Mouse (Mus musculus): ENCODE data around the gene Large2. TPM values are rescaled to one million over a fixed set of nuclear protein-coding genes. Genes with fewer than 3 reads are reported as not detected.

The Large2 gene
- total RNA-seq (2021): not detected
- 0.50 and 0.84 TPM in 2 replicates for polyA plus RNA-seq (2012; rRNA removed)
- long read RNA-seq: 0 reads

GRCm38 (mm10) chr2:92374514-92374913, at the start of gene Large2, which contains the start of gene Pex16:
Large2 (minus strand) TSS chr2:92374869.
Pex16 (plus strand) TSS chr2:92374676.
- H3K4me1 ChIP-seq (ENCODE audit: control insufficient read depth, insufficient read depth, low read length): peaks cover 5% of the 10 kb centered on the region
- peak within 1 kb of the TSS; percentile 81 for H3K4me3 ChIP-seq
- TF ChIP-seq POLR2A (IDR thresholded peaks at IDR 0.05; ENCODE audit: insufficient read depth, low read depth, low read length): no peak; the same call in 1 of the 2 replicates
- no peak for TF ChIP-seq CTCF (IDR thresholded peaks at IDR 0.05)
- TF ChIP-seq EP300 (IDR thresholded peaks at IDR 0.05; ENCODE audit: insufficient read depth, low read depth, low read length): no peak
- H3K27me3 ChIP-seq (ENCODE audit: control insufficient read depth, insufficient read depth, low read length): peaks cover 11% of the 10 kb centered on the region
- peak in 1 of 2 experiments; percentile 40 for DNase-seq
- H3K36me3 ChIP-seq (ENCODE audit: control insufficient read depth, insufficient read depth, low read length): no peaks in the 10 kb centered on the region
- peak within 1 kb of the TSS; percentile 93 for H3K27ac ChIP-seq
- intact Hi-C loops (cut with DNase I): loop anchor here (2.0 kb wide), 1 partner anchor 60 kb away; the partner anchor contains the start of gene Cry2
- no peaks in the 10 kb centered on the region for H3K79me2 ChIP-seq (replicated peaks; ENCODE audit: control insufficient read depth, insufficient read depth, low read length)
- peak within 1 kb of the TSS; percentile 62 for H3K9ac ChIP-seq (ENCODE audit: low read depth, low read length)
- WGBS: 2% methylated on average over 16 of the region's 16 CpGs

GRCm38 (mm10) chr2:92423702-92424461, 49.2 kb upstream of the Large2 start:
- Histone ChIP-seq H3K27ac (peak overlapping the region; percentile 95), H3K27me3 (ENCODE audit: control insufficient read depth, insufficient read depth, low read length) (no peaks in the 10 kb centered on the region), H3K4me3 (no peak overlapping the region), H3K79me2 (replicated peaks; ENCODE audit: control insufficient read depth, insufficient read depth, low read length) (no peaks in the 10 kb centered on the region), H3K4me1 (ENCODE audit: control insufficient read depth, insufficient read depth, low read length) (peaks cover 55% of the 10 kb centered on the region), H3K9ac (ENCODE audit: low read depth, low read length) (peak overlapping the region; percentile 54), H3K36me3 (ENCODE audit: control insufficient read depth, insufficient read depth, low read length) (peaks cover 47% of the 10 kb centered on the region)
- WGBS: 24% methylated on average over 9 of the region's 9 CpGs
- TF ChIP-seq POLR2A (IDR thresholded peaks at IDR 0.05; ENCODE audit: insufficient read depth, low read depth, low read length): peak; percentile 64
- peak; percentile 17; the same call in 1 of the 2 replicates for TF ChIP-seq CTCF (IDR thresholded peaks at IDR 0.05)
- TF ChIP-seq EP300 (IDR thresholded peaks at IDR 0.05; ENCODE audit: insufficient read depth, low read depth, low read length): peak; percentile 86
- DNase-seq: peak; percentile 95 to 97
- intact Hi-C loops (cut with DNase I): loop anchor here (5.0 kb wide), 1 partner anchor 47 kb away; no protein-coding TSS in a partner anchor

- H3K4me3 ChIP-seq: no peak overlapping the region
- peak overlapping the region; percentile 95 for H3K27ac ChIP-seq
- no peak for DNase-seq
- no peaks in the 10 kb centered on the region for H3K27me3 ChIP-seq (ENCODE audit: control insufficient read depth, insufficient read depth, low read length)
- H3K4me1 ChIP-seq (ENCODE audit: control insufficient read depth, insufficient read depth, low read length): peaks cover 51% of the 10 kb centered on the region
- TF ChIP-seq CTCF (IDR thresholded peaks at IDR 0.05): no peak
- no peak for TF ChIP-seq EP300 (IDR thresholded peaks at IDR 0.05; ENCODE audit: insufficient read depth, low read depth, low read length)
- no peak for TF ChIP-seq POLR2A (IDR thresholded peaks at IDR 0.05; ENCODE audit: insufficient read depth, low read depth, low read length)
- 79% methylated on average over 9 of the region's 9 CpGs for WGBS
- H3K9ac ChIP-seq (ENCODE audit: low read depth, low read length): peak overlapping the region; percentile 54
- no peaks in the 10 kb centered on the region for H3K79me2 ChIP-seq (replicated peaks; ENCODE audit: control insufficient read depth, insufficient read depth, low read length)
- H3K36me3 ChIP-seq (ENCODE audit: control insufficient read depth, insufficient read depth, low read length): peaks cover 43% of the 10 kb centered on the region
- intact Hi-C loops (cut with DNase I): loop anchor here (5.0 kb wide), 1 partner anchor 46 kb away; no protein-coding TSS in a partner anchor
Observed at GRCm38 (mm10) chr2:92423156-92423555, 48.5 kb upstream of the Large2 start.

- Histone ChIP-seq H3K4me3 (no peak overlapping the region), H3K27me3 (ENCODE audit: control insufficient read depth, insufficient read depth, low read length) (no peaks in the 10 kb centered on the region), H3K4me1 (ENCODE audit: control insufficient read depth, insufficient read depth, low read length) (peaks cover 46% of the 10 kb centered on the region), H3K27ac (peak overlapping the region; percentile 95), H3K79me2 (replicated peaks; ENCODE audit: control insufficient read depth, insufficient read depth, low read length) (no peaks in the 10 kb centered on the region), H3K36me3 (ENCODE audit: control insufficient read depth, insufficient read depth, low read length) (peaks cover 41% of the 10 kb centered on the region), H3K9ac (ENCODE audit: low read depth, low read length) (no peak overlapping the region)
- no peak for TF ChIP-seq POLR2A (IDR thresholded peaks at IDR 0.05; ENCODE audit: insufficient read depth, low read depth, low read length)
- TF ChIP-seq CTCF (IDR thresholded peaks at IDR 0.05): peak; percentile 62
- no peak for TF ChIP-seq EP300 (IDR thresholded peaks at IDR 0.05; ENCODE audit: insufficient read depth, low read depth, low read length)
- DNase-seq: no peak
- 38% methylated on average over 10 of the region's 10 CpGs for WGBS
- intact Hi-C loops (cut with DNase I): loop anchor here (5.0 kb wide), 1 partner anchor 45 kb away; no protein-coding TSS in a partner anchor
Observed at GRCm38 (mm10) chr2:92422388-92423135, 47.9 kb upstream of the Large2 start.

GRCm38 (mm10) chr2:92421723-92422387, 47.2 kb upstream of the Large2 start:
- peak in 1 of 2 experiments; percentile 51 for DNase-seq
- peak overlapping the region; percentile 95 for H3K27ac ChIP-seq
- no peak overlapping the region for H3K4me3 ChIP-seq
- peaks cover 39% of the 10 kb centered on the region for H3K36me3 ChIP-seq (ENCODE audit: control insufficient read depth, insufficient read depth, low read length)
- WGBS: 67% methylated on average over 7 of the region's 7 CpGs
- H3K9ac ChIP-seq (ENCODE audit: low read depth, low read length): no peak overlapping the region
- H3K4me1 ChIP-seq (ENCODE audit: control insufficient read depth, insufficient read depth, low read length): peaks cover 41% of the 10 kb centered on the region
- intact Hi-C loops (cut with DNase I): loop anchor here (2.0 to 5.0 kb wide), 2 partner anchors 29 to 45 kb away; no protein-coding TSS in a partner anchor
- H3K79me2 ChIP-seq (replicated peaks; ENCODE audit: control insufficient read depth, insufficient read depth, low read length): no peaks in the 10 kb centered on the region
- H3K27me3 ChIP-seq (ENCODE audit: control insufficient read depth, insufficient read depth, low read length): no peaks in the 10 kb centered on the region
- no peak for TF ChIP-seq CTCF (IDR thresholded peaks at IDR 0.05)
- TF ChIP-seq EP300 (IDR thresholded peaks at IDR 0.05; ENCODE audit: insufficient read depth, low read depth, low read length): no peak
- no peak for TF ChIP-seq POLR2A (IDR thresholded peaks at IDR 0.05; ENCODE audit: insufficient read depth, low read depth, low read length)

Measured in heart, adult 2 months (tissue).